Mouse (Mus musculus) forebrain, embryonic 11.5 days (tissue): ENCODE measurements around the gene Ptafr. TPM values are rescaled to one million over a fixed set of nuclear protein-coding genes. Genes with fewer than 3 reads are reported as not detected.
"Not testable (repeated sequence)": the region's sequence is repeated elsewhere in the genome, so short reads cannot be mapped to it uniquely, and the experiment has no call there.

ENCODE experiments used
- ATAC-seq: fragments of 200-750 bp; cut with Nextera tagmentation; replicated peaks from 2 replicates; pipeline ENCODE4 v1.8.0; 2017; ENCODE audit warnings: moderate TSS enrichment; ENCODE audit not compliant: low FRiP score
- DNase-seq: peaks from one replicate; pipeline ENCODE4 v3.0.0-alpha.2; 2017; ENCODE audit warnings: low spot score
- H3K27ac ChIP-seq: fragments of 300-500 bp; sonication (generic); 2 replicates; pipeline ENCODE4 v1.5.1; 2014; ENCODE audit warnings: low read depth, low read length
- H3K27me3 ChIP-seq: fragments of 300-500 bp; sonication (generic); 2 replicates; pipeline ENCODE4 v1.6.1; 2014; ENCODE audit warnings: mild to moderate bottlenecking, low read length, mixed read lengths; ENCODE audit not compliant: control insufficient read depth, insufficient read depth
- H3K36me3 ChIP-seq: fragments of 300-500 bp; sonication (generic); 2 replicates; pipeline ENCODE4 v1.6.1; 2014; ENCODE audit warnings: mild to moderate bottlenecking, low read length, moderate library complexity, mixed read lengths; ENCODE audit not compliant: control insufficient read depth, insufficient read depth
- H3K4me1 ChIP-seq: fragments of 300-500 bp; sonication (generic); replicated peaks from 2 replicates; pipeline ENCODE4 v1.6.1; 2014; ENCODE audit warnings: low read length, mixed read lengths; ENCODE audit not compliant: control insufficient read depth, insufficient read depth
- H3K4me2 ChIP-seq: fragments of 300-500 bp; sonication (generic); 2 replicates; pipeline ENCODE4 v1.6.1; 2014; ENCODE audit warnings: low read depth, mild to moderate bottlenecking, low read length, moderate library complexity, mixed read lengths; ENCODE audit not compliant: severe bottlenecking
- H3K4me3 ChIP-seq: fragments of 300-500 bp; sonication (generic); 2 replicates; pipeline ENCODE4 v1.5.1; 2014; ENCODE audit warnings: low read depth, low read length
- H3K9ac ChIP-seq: fragments of 300-500 bp; sonication (generic); 2 replicates; pipeline ENCODE4 v1.6.1; 2014; ENCODE audit warnings: low read length
- H3K9me3 ChIP-seq: fragments of 300-500 bp; sonication (generic); 2 replicates; pipeline ENCODE4 v1.6.1; 2016; ENCODE audit warnings: low read length, mixed read lengths; ENCODE audit not compliant: control insufficient read depth
- WGBS: fragments of 180-500 bp; shearing (Covaris S2); extraction: QIAGEN DNeasy Blood & Tissue Kit; methylation state at CpG from one replicate; pipeline ENCODE4 v1.1.7; 2014; 5-methylcytosine and 5-hydroxymethylcytosine counted together
- polyA plus RNA-seq: library from polyadenylated mRNA; unstranded; fragments of >200 nt; fragmentation: Nextera tagmentation; extraction: Ambion mirVana; gene quantifications from 2 replicates; pipeline ENCODE4 v1.2.1, GENCODE M21; 2014

Gene Ptafr
- polyA plus RNA-seq, 1 experiment from 2014 or later: 0.40 TPM

- no peak overlapping the region for H3K27ac ChIP-seq
- H3K9ac ChIP-seq: no peak overlapping the region
- H3K4me2 ChIP-seq: no peak overlapping the region
- H3K36me3 ChIP-seq: no peaks in the 10 kb centered on the region
- no peaks in the 10 kb centered on the region for H3K27me3 ChIP-seq
- no peak overlapping the region for H3K4me3 ChIP-seq
- H3K9me3 ChIP-seq: no peaks in the 10 kb centered on the region
- no peak for ATAC-seq
- no peak for DNase-seq
- no peaks in the 10 kb centered on the region for H3K4me1 ChIP-seq
- WGBS: 93% methylated on average over 9 of the region's 9 CpGs
Measured at GRCm38 (mm10) chr4:132592958-132593357, 29.1 kb downstream of the Ptafr start.

- Histone ChIP-seq H3K36me3 (no peaks in the 10 kb centered on the region), H3K9me3 (no peaks in the 10 kb centered on the region), H3K4me2 (no peak overlapping the region), H3K27ac (no peak overlapping the region), H3K27me3 (no peaks in the 10 kb centered on the region), H3K9ac (no peak overlapping the region), H3K4me3 (no peak overlapping the region), H3K4me1 (no peaks in the 10 kb centered on the region)
- WGBS: 57% methylated on average over 4 of the region's 4 CpGs
- DNase-seq: no peak
- ATAC-seq: no peak
Measured at GRCm38 (mm10) chr4:132594191-132594590, 30.3 kb downstream of the Ptafr start.

- H3K9me3 ChIP-seq: no peaks in the 10 kb centered on the region
- DNase-seq: no peak
- no peak overlapping the region for H3K9ac ChIP-seq
- H3K4me3 ChIP-seq: no peak overlapping the region
- no peak for ATAC-seq
- H3K4me2 ChIP-seq: no peak overlapping the region
- H3K27ac ChIP-seq: no peak overlapping the region
- WGBS: 78% methylated on average over 2 of the region's 2 CpGs
- no peaks in the 10 kb centered on the region for H3K27me3 ChIP-seq
- no peaks in the 10 kb centered on the region for H3K36me3 ChIP-seq
- no peaks in the 10 kb centered on the region for H3K4me1 ChIP-seq
Measured at GRCm38 (mm10) chr4:132598861-132599260, 35.0 kb downstream of the Ptafr start.

- Histone ChIP-seq H3K4me3 (no peak overlapping the region), H3K27me3 (no peaks in the 10 kb centered on the region), H3K4me1 (no peaks in the 10 kb centered on the region), H3K27ac (no peak overlapping the region), H3K9me3 (no peaks in the 10 kb centered on the region), H3K9ac (no peak overlapping the region), H3K36me3 (no peaks in the 10 kb centered on the region), H3K4me2 (no peak overlapping the region)
- DNase-seq (no peak), ATAC-seq (no peak)
- WGBS: 85% methylated on average over 3 of the region's 3 CpGs
Measured at GRCm38 (mm10) chr4:132599764-132600163, 35.9 kb downstream of the Ptafr start.

GRCm38 (mm10) chr4:132600465-132600864 lies 36.6 kb downstream of the Ptafr start:
- H3K4me3 ChIP-seq: no peak overlapping the region
- H3K4me1 ChIP-seq: no peaks in the 10 kb centered on the region
- H3K9me3 ChIP-seq: no peaks in the 10 kb centered on the region
- DNase-seq: no peak
- no peak overlapping the region for H3K4me2 ChIP-seq
- ATAC-seq: no peak
- 89% methylated on average over 6 of the region's 6 CpGs for whole genome bisulfite sequencing
- H3K27ac ChIP-seq: no peak overlapping the region
- H3K36me3 ChIP-seq: no peaks in the 10 kb centered on the region
- H3K27me3 ChIP-seq: no peaks in the 10 kb centered on the region
- H3K9ac ChIP-seq: no peak overlapping the region

- H3K27me3 ChIP-seq, H3K9me3 ChIP-seq, H3K4me3 ChIP-seq, H3K4me2 ChIP-seq, H3K36me3 ChIP-seq, H3K27ac ChIP-seq, DNase-seq, H3K9ac ChIP-seq, ATAC-seq, H3K4me1 ChIP-seq: not testable (repeated sequence)
- WGBS: 81% methylated on average over 5 of the region's 5 CpGs
Measured at GRCm38 (mm10) chr4:132601242-132601641, 37.4 kb downstream of the Ptafr start.

GRCm38 (mm10) chr4:132603468-132603867 lies 39.6 kb downstream of the Ptafr start:
- WGBS: 84% methylated on average over 4 of the region's 4 CpGs
- no peak for ATAC-seq

GRCm38 (mm10) chr4:132605816-132606215 lies 41.9 kb downstream of the Ptafr start:
- DNase-seq: no peak
- Histone ChIP-seq H3K27me3 (no peaks in the 10 kb centered on the region), H3K4me2 (no peak overlapping the region), H3K9me3 (no peaks in the 10 kb centered on the region), H3K36me3 (no peaks in the 10 kb centered on the region), H3K9ac (no peak overlapping the region), H3K4me3 (no peak overlapping the region), H3K4me1 (no peaks in the 10 kb centered on the region), H3K27ac (no peak overlapping the region)
- no peak for ATAC-seq
- WGBS: 75% methylated on average over 5 of the region's 5 CpGs

More at GRCm38 (mm10) chr4:132603468-132603867, 39.6 kb downstream of the Ptafr start:
- Histone ChIP-seq H3K27me3 (no peaks in the 10 kb centered on the region), H3K27ac (no peak overlapping the region), H3K9me3 (no peaks in the 10 kb centered on the region), H3K4me1 (no peaks in the 10 kb centered on the region), H3K4me2 (no peak overlapping the region), H3K9ac (no peak overlapping the region), H3K4me3 (no peak overlapping the region), H3K36me3 (no peaks in the 10 kb centered on the region)
- no peak for DNase-seq

- Histone ChIP-seq H3K9ac (no peak overlapping the region), H3K27me3 (no peaks in the 10 kb centered on the region), H3K4me1 (no peaks in the 10 kb centered on the region), H3K27ac (no peak overlapping the region), H3K36me3 (no peaks in the 10 kb centered on the region), H3K4me2 (no peak overlapping the region), H3K4me3 (no peak overlapping the region), H3K9me3 (no peaks in the 10 kb centered on the region)
- DNase-seq (no peak), ATAC-seq (no peak)
- 52% methylated on average over 4 of the region's 4 CpGs for WGBS
Measured at GRCm38 (mm10) chr4:132608147-132608546, 44.3 kb downstream of the Ptafr start.
